Mouse (Mus musculus) lung, postnatal 4 days (tissue): ENCODE data around the gene Dennd4a.

Source experiments
- DNase-seq, 2 experiments: peaks; one replicate each; pipeline ENCODE4 v3.0.0; 2021

The Dennd4a gene

DNA sequence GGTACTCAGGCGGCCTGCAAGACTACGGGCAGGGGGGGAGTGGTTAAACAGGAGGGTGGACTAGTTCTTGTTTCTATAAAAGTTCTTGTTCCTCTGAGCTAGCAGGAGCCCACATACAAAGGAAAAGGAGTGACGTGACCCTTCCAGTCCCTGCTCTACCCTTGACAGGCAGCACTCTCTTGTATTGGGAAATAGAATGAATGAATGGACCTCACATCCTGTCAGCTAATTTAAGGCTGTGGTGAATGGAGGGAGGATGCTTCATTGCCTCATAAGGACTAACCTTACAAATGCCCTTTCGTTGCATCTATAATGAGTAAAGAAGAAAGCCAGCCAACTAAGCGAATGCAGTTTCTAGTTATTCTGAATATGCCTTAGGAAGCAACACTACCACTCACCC lies 114.6 kb downstream of the Dennd4a start:
- no peak for DNase-seq

- DNase-seq, result peak; percentile 36 to 57
Measured at GRCm38 (mm10) chr9:64926201-64926991, 115.3 kb downstream of the Dennd4a start.

DNA sequence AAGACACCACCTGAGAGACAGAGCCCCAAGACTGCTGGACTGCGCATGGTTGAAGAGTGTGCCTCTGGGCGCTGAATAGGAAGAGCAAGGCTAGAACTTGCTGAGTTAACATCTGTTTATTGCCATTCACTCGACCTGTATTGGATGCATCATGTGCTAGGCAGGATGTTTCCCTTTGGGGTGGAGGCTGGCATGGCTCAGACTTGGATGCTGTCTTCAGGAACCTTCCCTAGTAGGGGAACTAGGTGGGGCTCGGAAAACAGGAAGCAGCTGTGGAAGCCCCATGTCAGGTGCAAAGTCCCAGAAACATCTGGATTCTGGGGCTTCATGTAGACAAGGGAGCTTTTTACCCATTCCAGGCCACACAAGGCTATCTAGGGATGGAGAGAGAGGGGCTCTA lies 119.1 kb downstream of the Dennd4a start:
- peak in 1 of 2 experiments; percentile 3 for DNase-seq

DNA sequence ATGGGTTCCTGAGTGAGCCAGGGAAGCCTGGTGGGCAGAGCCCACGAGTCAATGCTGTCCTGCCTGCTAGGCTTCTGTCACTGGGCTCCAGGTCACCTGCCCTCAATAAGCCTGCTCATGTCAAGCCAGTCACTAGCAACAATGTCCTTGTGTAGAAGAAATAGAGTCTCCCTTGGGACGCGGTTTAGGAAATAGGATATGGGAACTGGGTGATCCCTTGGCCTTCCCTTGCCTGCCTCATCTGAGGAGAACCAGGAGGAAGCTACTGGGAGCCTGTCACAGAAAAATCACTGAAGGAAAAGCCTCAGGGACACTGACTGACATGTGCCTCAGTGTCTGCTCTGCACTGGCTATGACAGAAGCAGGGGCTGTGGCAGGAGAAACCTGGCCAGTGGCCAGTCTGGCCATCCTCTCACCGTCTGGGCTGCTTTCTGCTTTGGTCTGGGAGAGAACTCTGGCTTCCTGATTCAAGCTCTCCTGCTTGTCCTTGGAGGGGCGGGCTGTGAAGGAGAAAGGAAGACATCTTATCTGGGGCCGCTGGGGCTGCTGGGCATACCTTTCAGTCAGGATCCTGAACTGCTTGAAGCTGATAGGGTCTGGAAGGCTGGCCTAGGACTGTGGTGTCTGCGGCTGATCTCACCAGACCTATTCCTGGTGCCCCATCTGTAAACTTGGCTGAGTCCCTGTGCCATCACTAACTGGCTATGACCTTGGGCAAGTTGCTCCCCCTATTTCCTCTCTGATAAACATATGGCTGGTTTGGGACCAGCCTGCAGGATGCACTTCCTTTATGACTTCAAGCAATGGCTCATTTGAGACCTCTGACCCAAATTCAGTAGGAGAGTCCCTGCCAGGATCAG lies 120.8 kb downstream of the Dennd4a start:
- DNase-seq, result peak; percentile 12 to 42

GRCm38 (mm10) chr9:64934015-64934754 lies 123.0 kb downstream of the Dennd4a start:
- peak; percentile 38 to 68 for DNase-seq

GRCm38 (mm10) chr9:64936508-64936907 lies 125.4 kb downstream of the Dennd4a start:
- peak in 1 of 2 experiments; percentile 77 for DNase-seq

DNA sequence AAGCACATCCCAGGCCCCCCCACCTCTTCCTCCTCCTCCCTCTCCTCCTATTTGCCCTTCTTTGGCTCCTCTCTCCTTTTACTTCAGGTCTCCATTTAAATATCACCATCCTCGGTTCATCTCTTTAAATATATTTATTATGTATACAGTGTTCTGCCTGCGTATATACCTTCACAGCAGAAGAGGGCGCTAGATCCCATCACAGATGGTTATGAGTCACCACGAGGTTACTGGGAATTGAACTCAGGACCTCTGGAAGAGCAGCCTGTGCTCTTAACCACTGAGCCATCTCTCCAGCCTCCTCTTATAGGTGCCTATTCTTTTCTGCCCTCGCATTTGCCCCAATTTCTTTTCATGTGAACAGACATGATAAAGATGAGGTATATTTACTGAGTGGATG lies 126.4 kb downstream of the Dennd4a start:
- DNase-seq, result no peak

- no peak for DNase-seq
Measured at GRCm38 (mm10) chr9:64938535-64938934, 127.4 kb downstream of the Dennd4a start.

DNA sequence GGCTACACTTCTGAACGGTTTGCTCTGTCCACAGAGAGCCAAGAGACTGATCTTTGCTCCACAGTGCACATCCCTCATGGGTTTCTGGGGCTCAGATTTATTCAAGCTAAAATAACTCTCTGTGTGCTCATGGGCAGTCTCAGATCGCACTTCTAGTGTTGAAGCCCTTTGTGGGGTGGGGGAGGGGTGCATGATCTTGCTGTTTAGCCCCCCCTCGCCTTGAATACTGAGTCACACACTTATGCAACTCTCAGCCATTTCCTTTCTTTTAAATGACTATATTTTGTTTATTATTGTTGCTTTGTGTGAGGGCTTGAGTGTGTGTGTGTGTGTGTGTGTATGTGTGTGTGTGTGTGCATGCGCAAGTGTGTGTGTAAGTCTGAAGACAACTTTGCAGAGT lies 128.1 kb downstream of the Dennd4a start:
- DNase-seq, result no peak

GRCm38 (mm10) chr9:64939790-64940189 lies 128.7 kb downstream of the Dennd4a start:
- no peak for DNase-seq

DNA sequence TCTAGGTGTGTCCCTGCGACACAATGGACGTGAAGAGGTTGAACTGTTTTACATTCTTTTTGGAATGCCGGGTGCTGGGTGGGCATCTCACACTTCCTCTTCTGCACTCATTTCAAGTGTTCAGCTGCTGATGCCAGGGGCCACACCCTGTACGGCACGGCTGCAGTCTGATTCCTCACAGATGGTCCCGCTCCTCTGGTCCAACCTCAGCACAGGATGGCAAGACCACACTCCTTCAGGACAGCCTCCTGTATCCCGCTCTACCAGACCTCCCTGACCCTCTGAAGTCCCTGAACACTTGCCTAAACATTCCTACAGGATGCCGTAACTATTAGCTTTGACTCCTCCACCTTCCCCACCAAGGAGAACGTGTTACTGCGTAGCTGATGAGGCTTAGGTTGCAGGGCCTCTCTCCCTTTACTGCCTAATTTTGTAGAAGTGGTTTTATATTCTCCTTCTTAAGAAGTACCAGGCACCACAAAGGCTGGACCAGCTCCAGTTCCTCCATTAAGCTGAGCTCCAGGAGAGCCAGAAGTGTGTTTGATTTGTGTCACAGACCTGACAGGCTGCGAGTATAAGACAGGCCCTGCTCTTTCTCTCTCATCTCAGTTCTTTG lies 129.7 kb downstream of the Dennd4a start:
- no peak for DNase-seq

DNA sequence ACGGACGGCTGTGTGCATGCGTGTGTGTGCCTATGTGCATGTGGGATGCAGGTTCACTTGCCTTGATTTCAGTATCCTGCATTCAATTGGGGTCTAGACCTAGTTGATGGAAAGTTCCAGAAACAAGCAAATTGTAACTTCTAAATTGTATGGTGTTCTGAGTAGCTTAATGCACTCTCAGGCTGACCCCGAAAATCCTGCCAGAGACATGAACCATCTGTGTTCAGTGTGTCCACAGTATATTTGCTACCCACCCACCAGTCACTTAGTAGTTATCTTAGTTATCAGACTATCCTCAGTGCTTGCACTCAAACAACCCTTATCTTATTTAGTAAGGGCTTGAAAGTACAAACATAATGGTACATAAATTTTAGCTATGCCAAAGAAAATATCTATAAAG lies 130.5 kb downstream of the Dennd4a start:
- DNase-seq, result no peak

DNA sequence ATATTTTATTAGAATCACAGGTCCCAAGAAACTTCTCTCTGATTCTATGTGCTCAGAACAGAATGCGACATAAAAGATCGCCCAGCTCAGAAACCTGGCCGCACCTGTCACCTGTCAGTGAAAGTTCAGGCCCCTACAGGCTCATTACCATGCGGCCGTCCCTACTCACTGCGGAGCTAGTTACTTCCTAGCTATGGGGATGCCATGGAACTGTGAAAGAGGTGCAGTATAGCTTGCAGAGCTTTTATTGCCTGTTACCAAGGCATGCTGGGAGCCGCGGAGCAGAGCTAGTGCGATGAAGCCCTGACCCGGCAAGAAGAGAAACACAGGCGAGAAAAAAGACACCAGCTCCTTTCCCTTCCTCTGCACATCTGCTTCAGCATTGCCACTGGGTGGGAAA lies 132.9 kb downstream of the Dennd4a start:
- no peak for DNase-seq

GRCm38 (mm10) chr9:64947483-64948095 lies 136.4 kb downstream of the Dennd4a start:
- no peak for DNase-seq

DNA sequence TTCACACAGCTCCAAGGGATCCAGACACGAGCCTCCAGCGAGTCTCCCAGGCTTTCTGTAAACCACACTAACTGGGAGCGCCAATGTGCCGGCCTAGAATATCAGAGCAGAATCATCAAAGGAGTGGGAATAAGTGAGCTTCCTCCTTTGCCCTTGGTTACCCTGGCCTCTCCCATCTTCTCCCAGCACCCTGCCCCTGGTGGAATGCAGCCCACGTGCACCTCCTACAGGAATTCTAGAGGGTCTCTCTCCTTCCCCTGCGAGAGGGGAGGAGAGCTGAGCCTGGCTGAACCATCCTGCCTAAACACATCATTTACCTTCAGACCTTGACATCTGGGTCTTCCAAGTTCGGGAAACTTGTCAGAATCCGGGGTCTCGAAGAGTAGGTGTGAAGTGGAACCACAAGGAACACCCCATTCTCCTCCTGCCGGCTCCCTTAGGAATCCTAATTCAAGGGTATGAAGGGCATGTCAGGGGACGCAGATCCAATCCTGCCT lies 140.1 kb downstream of the Dennd4a start, which contains the start of gene Slc24a1:
Slc24a1 (minus strand) TSS at position 447 of the 497 bp plus-strand sequence.
- DNase-seq, result no peak

DNA sequence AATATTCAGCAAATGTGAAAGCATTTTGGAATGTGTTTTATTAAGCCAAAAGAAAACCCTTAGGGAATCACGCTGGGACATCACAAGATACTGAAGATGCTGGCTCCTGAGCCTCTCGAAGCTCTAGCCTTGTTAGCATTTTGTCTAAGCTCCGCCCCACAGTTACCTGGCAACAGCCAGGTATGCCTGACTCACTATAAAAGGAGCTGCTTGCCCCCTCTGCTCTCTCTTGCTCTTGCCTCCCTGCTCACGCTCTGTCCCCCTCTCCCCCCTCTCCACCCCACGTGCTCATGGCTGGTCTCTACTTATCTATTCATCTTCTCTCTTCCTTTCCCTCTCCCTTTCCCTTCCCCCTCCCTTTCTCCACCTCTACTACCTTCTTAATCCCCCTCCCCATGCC lies 140.9 kb downstream of the Dennd4a start:
- DNase-seq, result no peak

DNA sequence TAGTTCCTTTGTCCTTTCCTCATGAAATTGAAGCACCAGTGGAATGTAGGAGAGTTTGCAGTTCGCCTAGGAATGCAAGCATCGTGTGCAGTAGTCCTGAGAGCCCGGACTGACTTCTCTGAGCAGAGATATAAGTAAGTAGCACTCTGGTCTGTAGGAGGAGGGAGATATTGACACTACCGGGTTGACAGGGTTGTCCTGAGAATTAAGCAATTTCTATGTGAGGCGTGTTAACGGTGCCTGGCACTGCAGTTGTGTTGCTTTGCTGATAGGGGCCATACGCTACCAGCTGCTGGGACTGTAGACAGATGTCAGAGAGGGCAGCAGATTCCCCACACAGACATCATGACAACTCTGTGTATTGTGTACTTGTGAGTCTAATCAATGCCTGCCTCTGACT lies 142.1 kb downstream of the Dennd4a start:
- DNase-seq, result no peak

DNA sequence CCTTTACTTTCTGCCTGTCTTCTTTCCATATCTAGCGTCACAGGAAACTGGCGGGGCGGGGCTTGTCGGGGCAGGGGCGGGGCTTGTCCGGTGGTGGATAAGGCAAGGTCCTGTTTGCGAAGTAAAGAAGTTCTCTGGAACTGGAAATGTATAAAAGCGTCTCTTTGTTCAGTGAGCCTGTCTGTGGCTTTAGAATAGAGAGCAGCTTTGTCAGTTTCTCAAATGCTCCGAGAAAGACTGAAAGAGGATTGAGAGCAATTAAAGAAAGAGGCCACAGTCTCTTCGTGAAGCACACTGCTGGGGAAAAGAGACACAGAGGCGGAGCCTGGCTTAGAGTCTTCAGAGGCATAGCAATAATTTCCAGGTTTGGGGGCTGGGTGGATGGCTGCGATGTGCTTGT lies 145.2 kb downstream of the Dennd4a start:
- peak in 1 of 2 experiments; percentile 27 for DNase-seq

GRCm38 (mm10) chr9:64957276-64957675 lies 146.1 kb downstream of the Dennd4a start:
- DNase-seq, result no peak

DNA sequence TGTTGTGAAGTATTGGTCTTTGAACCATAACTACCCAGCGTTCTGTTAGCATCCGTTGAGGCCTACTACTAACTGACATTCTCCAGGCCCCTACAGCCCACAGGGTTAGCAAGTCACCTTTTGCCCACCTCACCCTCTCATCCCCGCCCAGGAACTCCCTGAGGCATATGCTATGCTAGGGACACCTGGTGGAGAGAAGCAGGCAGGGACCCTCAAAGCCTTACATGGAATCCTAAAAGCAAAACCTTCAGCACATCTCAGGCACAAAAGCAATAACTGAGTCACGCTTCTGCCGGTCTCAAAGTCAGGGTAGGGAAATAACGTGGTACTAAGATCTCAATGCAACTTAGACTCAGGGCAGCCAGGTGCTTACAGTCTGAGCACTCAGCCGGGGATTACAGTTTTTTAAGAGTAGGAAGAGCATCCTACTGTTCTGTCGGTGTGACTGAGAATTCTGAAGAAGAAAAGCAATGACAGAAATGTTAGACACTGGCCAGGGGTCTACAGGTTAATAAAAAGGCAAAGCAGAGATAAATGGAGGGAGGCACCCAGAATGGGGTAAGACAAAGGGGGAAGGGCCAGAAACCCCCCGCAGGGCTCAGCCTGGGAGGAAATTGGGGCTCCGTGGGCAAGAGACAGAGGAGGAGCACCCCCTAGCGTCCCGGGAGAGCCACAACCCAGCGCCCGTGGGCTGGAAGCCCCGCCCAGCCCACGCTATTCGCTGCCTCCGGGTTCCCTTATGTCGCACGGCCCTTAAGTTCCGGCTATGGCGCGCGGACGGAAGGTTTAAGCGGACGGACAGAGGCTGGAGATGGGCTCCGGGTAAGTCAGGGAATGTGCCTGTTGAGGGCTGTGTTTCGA lies 149.2 kb downstream of the Dennd4a start, which contains the start of gene Ints14:
Ints14 (plus strand) TSS at position 789 of the 861 bp plus-strand sequence.
- DNase-seq, result peak; percentile 96 to 98

GRCm38 (mm10) chr9:64960978-64961320 lies 149.8 kb downstream of the Dennd4a start:
- DNase-seq, result no peak
